Mouse (Mus musculus): ENCODE results near the gene Tbc1d22b. TPM values are rescaled to one million over a fixed set of nuclear protein-coding genes. Genes with fewer than 3 reads are reported as not detected.

Tbc1d22b gene
- polyA plus RNA-seq, 1 experiment: 15.5 TPM

DNA sequence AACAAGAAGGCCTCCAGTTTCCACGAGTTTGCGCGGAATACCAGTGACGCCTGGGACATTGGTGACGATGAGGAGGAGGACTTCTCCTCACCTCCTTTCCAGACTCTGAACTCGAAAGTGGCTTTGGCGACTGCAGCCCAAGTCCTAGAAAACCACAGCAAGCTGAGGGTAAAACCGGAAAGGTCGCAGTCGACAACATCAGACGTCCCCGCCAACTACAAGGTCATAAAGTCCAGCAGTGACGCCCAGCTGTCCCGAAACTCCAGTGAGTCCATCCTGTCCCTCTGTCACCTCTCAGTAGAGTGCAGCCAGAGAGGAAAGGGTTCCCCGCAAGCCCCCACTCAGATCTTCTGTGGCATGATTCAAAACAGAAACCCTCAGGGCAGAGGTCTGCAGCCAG is 18.9 kb downstream of the Tbc1d22b start:
- TF ChIP-seq POLR2A (IDR thresholded peaks at IDR 0.05; ENCODE audit: low read depth, low read length): no peak
- no peak for TF ChIP-seq CTCF (IDR thresholded peaks at IDR 0.05; ENCODE audit: extremely low read depth, insufficient read depth, insufficient read length, insufficient replicate concordance)
- peaks cover 42% of the 10 kb centered on the region for H3K36me3 ChIP-seq (ENCODE audit: control insufficient read depth, insufficient read depth, low read length)
- no peaks in the 10 kb centered on the region for H3K4me1 ChIP-seq (ENCODE audit: control insufficient read depth, insufficient read depth, insufficient read length)
- no peak overlapping the region for H3K4me3 ChIP-seq (ENCODE audit: extremely low read depth, insufficient read depth, insufficient read length)
- no peaks in the 10 kb centered on the region for H3K27me3 ChIP-seq (ENCODE audit: control insufficient read depth, insufficient read depth, low read length)
- 92% methylated on average over 15 of the region's 15 CpGs for WGBS
- DNase-seq (ENCODE audit: low read depth in 1 of 2, low spot score in 2 of 2): no peak
- no peak overlapping the region for H3K27ac ChIP-seq (ENCODE audit: insufficient read depth, low read length)

- Histone ChIP-seq H3K27me3 (ENCODE audit: control insufficient read depth, insufficient read depth, low read length) (no peaks in the 10 kb centered on the region), H3K27ac (ENCODE audit: insufficient read depth, low read length) (no peak overlapping the region), H3K36me3 (ENCODE audit: control insufficient read depth, insufficient read depth, low read length) (peaks cover 42% of the 10 kb centered on the region), H3K4me3 (ENCODE audit: extremely low read depth, insufficient read depth, insufficient read length) (no peak overlapping the region), H3K4me1 (ENCODE audit: control insufficient read depth, insufficient read depth, insufficient read length) (no peaks in the 10 kb centered on the region)
- DNase-seq (ENCODE audit: low read depth in 1 of 2, low spot score in 2 of 2): no peak
- WGBS: 86% methylated on average over 6 of the region's 6 CpGs
- no peak for TF ChIP-seq CTCF (IDR thresholded peaks at IDR 0.05; ENCODE audit: extremely low read depth, insufficient read depth, insufficient read length, insufficient replicate concordance)
- no peak for TF ChIP-seq POLR2A (IDR thresholded peaks at IDR 0.05; ENCODE audit: low read depth, low read length)
Measured at GRCm38 (mm10) chr17:29569831-29570230, 20.2 kb downstream of the Tbc1d22b start.

DNA sequence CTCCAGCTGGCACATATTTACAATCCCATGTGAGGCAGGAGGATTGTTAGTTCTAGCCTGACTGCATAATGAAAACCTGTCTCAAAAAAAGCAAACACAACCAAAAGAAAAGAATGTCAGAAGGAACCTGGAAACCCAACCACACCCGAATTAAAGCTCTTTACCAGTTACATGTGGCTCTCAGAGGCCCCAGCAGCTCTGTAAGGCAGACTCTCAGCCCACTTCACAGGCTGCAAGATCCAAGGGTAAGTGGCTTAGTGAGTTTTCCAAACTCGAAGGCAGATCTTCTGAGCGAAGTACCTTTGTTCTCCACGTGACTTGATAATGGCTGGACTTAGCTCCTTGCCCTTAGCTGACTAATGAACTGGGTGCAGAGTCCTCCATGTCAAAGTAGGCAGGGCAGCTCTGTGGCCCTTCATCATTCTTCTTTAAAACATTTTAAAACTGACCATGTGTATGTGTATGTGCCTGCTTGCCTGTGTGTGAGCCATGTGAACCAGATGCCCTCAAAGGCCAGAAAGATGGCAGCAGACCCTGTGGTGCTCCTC is 30.1 kb downstream of the Tbc1d22b start:
- Histone ChIP-seq H3K4me3 (ENCODE audit: extremely low read depth, insufficient read depth, insufficient read length) (no peak overlapping the region), H3K4me1 (ENCODE audit: control insufficient read depth, insufficient read depth, insufficient read length) (peaks cover 4% of the 10 kb centered on the region; the same call in 1 of the 2 replicates), H3K36me3 (ENCODE audit: control insufficient read depth, insufficient read depth, low read length) (peaks cover 28% of the 10 kb centered on the region), H3K27me3 (ENCODE audit: control insufficient read depth, insufficient read depth, low read length) (no peaks in the 10 kb centered on the region), H3K27ac (ENCODE audit: insufficient read depth, low read length) (no peak overlapping the region)
- TF ChIP-seq POLR2A (IDR thresholded peaks at IDR 0.05; ENCODE audit: low read depth, low read length): no peak
- TF ChIP-seq CTCF (IDR thresholded peaks at IDR 0.05; ENCODE audit: extremely low read depth, insufficient read depth, insufficient read length, insufficient replicate concordance): no peak
- WGBS: 89% methylated on average over 4 of the region's 4 CpGs
- no peak for DNase-seq (ENCODE audit: low read depth in 1 of 2, low spot score in 2 of 2)

- H3K36me3 ChIP-seq (ENCODE audit: control insufficient read depth, insufficient read depth, low read length): peaks cover 14% of the 10 kb centered on the region
- no peak for DNase-seq (ENCODE audit: low read depth in 1 of 2, low spot score in 2 of 2)
- H3K4me3 ChIP-seq (ENCODE audit: extremely low read depth, insufficient read depth, insufficient read length): no peak overlapping the region
- peaks cover 14% of the 10 kb centered on the region; the same call in 1 of the 2 replicates for H3K4me1 ChIP-seq (ENCODE audit: control insufficient read depth, insufficient read depth, insufficient read length)
- 79% methylated on average over 5 of the region's 5 CpGs for WGBS
- no peaks in the 10 kb centered on the region for H3K27me3 ChIP-seq (ENCODE audit: control insufficient read depth, insufficient read depth, low read length)
- no peak overlapping the region for H3K27ac ChIP-seq (ENCODE audit: insufficient read depth, low read length)
- no peak for TF ChIP-seq CTCF (IDR thresholded peaks at IDR 0.05; ENCODE audit: extremely low read depth, insufficient read depth, insufficient read length, insufficient replicate concordance)
- no peak for TF ChIP-seq POLR2A (IDR thresholded peaks at IDR 0.05; ENCODE audit: low read depth, low read length)
Measured at GRCm38 (mm10) chr17:29583569-29583968, 34.0 kb downstream of the Tbc1d22b start.

- Histone ChIP-seq H3K27me3 (ENCODE audit: control insufficient read depth, insufficient read depth, low read length) (no peaks in the 10 kb centered on the region), H3K4me3 (ENCODE audit: extremely low read depth, insufficient read depth, insufficient read length) (no peak overlapping the region), H3K4me1 (ENCODE audit: control insufficient read depth, insufficient read depth, insufficient read length) (peaks cover 14% of the 10 kb centered on the region; the same call in 1 of the 2 replicates), H3K36me3 (ENCODE audit: control insufficient read depth, insufficient read depth, low read length) (peaks cover 9% of the 10 kb centered on the region; the same call in 1 of the 2 replicates), H3K27ac (ENCODE audit: insufficient read depth, low read length) (no peak overlapping the region)
- WGBS: 30% methylated on average over 5 of the region's 5 CpGs
- no peak for TF ChIP-seq CTCF (IDR thresholded peaks at IDR 0.05; ENCODE audit: extremely low read depth, insufficient read depth, insufficient read length, insufficient replicate concordance)
- no peak for TF ChIP-seq POLR2A (IDR thresholded peaks at IDR 0.05; ENCODE audit: low read depth, low read length)
- peak in 1 of 2 experiments; percentile 25 for DNase-seq (ENCODE audit: low read depth in 1 of 2, low spot score in 2 of 2)
Measured at GRCm38 (mm10) chr17:29584306-29584705, 34.7 kb downstream of the Tbc1d22b start.

DNA sequence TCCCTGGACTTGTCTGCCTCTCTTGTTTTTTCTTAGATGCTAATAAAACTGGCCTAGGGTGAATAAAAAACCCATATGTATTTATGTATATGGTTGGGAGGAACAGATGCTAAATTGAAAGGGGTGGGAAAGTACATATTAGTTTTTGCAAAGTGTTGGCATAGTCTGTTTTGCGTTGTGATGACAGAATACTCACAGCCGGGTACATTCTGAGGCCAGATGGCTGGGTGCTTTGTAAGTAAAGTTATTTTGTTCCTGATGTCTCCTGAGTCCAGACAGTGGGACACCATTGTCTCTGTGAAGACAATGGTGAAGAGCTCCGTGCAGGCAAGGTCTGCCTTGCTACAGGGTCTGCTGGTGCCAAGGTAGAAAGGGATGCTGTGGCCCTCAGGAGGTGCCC is 35.2 kb downstream of the Tbc1d22b start:
- Histone ChIP-seq H3K4me1 (ENCODE audit: control insufficient read depth, insufficient read depth, insufficient read length) (peaks cover 14% of the 10 kb centered on the region; the same call in 1 of the 2 replicates), H3K4me3 (ENCODE audit: extremely low read depth, insufficient read depth, insufficient read length) (no peak overlapping the region), H3K27me3 (ENCODE audit: control insufficient read depth, insufficient read depth, low read length) (no peaks in the 10 kb centered on the region), H3K27ac (ENCODE audit: insufficient read depth, low read length) (no peak overlapping the region), H3K36me3 (ENCODE audit: control insufficient read depth, insufficient read depth, low read length) (peaks cover 6% of the 10 kb centered on the region; the same call in 1 of the 2 replicates)
- TF ChIP-seq POLR2A (IDR thresholded peaks at IDR 0.05; ENCODE audit: low read depth, low read length) (no peak), CTCF (IDR thresholded peaks at IDR 0.05; ENCODE audit: extremely low read depth, insufficient read depth, insufficient read length, insufficient replicate concordance) (no peak)
- 88% methylated on average over 3 of the region's 3 CpGs for WGBS
- no peak for DNase-seq (ENCODE audit: low read depth in 1 of 2, low spot score in 2 of 2)

GRCm38 (mm10) chr17:29585446-29585845 is 35.9 kb downstream of the Tbc1d22b start:
- Histone ChIP-seq H3K36me3 (ENCODE audit: control insufficient read depth, insufficient read depth, low read length) (peaks cover 6% of the 10 kb centered on the region; the same call in 1 of the 2 replicates), H3K4me1 (ENCODE audit: control insufficient read depth, insufficient read depth, insufficient read length) (peaks cover 14% of the 10 kb centered on the region; the same call in 1 of the 2 replicates), H3K27me3 (ENCODE audit: control insufficient read depth, insufficient read depth, low read length) (no peaks in the 10 kb centered on the region), H3K4me3 (ENCODE audit: extremely low read depth, insufficient read depth, insufficient read length) (no peak overlapping the region), H3K27ac (ENCODE audit: insufficient read depth, low read length) (no peak overlapping the region)
- peak in 1 of 2 experiments; percentile 31 for DNase-seq (ENCODE audit: low read depth in 1 of 2, low spot score in 2 of 2)
- TF ChIP-seq POLR2A (IDR thresholded peaks at IDR 0.05; ENCODE audit: low read depth, low read length) (no peak), CTCF (IDR thresholded peaks at IDR 0.05; ENCODE audit: extremely low read depth, insufficient read depth, insufficient read length, insufficient replicate concordance) (no peak)
- WGBS: 21% methylated on average over 6 of the region's 6 CpGs
